Mouse (Mus musculus): ENCODE data around the gene Dctd.

DNA sequence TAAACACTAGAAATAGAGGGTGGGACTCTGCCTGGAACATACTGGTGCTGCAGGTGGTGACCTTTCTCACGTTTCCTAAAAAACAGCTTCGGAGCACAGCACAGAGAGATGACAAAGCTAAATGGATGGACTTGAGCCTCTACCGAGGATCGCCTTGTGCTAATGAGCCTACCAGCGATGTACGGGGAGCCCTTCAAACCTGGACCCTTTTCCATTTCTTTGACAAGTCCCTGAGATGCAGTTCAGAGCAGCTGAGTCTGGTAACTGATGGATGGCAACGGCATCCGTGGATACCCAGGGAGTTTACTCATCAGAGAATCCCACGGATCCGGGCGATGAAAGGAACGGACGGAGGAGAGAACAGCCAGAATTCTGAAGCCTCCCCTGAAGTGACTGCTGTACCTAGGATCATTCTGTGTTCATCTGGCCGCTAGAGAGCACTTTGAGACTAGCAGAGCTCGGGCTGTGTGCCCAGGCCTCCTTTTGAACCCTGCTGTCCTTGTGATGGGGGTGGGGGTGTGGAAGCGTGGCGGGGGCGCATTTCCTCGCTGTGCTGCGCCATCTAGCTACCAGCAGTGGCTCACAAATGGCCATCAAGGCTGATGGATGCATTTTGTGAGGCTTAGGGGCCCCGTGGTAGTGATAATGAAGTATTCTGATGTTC lies 1.6 kb upstream of the Dctd start:
- TF ChIP-seq EP300 (IDR thresholded peaks at IDR 0.05; ENCODE audit: low read depth) (no peak), CTCF (IDR thresholded peaks at IDR 0.05; ENCODE audit: low read depth) (peak; percentile 65)

Measured in heart, postnatal 0 days (tissue).